Mouse (Mus musculus): Measurements from ENCODE around the gene Ttc39b. TPM values are rescaled to one million over a fixed set of nuclear protein-coding genes. Genes with fewer than 3 reads are reported as not detected.
A peak's percentile ranks its signal among the peaks of the same experiment; 100 is the strongest.

The Ttc39b gene
- polyA plus RNA-seq, 1 experiment from 2014 or later: 14.4 TPM

GRCm38 (mm10) chr4:83342268-83342970, 18.4 kb upstream of the Ttc39b start:
- DNase-seq (ENCODE audit: low read depth, low spot score): no peak
- in situ Hi-C loops (cut with MboI; ENCODE audit: low pct_unique_long_range_greater_than_20kb): no loop called here
- POLR2A ChIA-PET: no interaction called here
- CTCF ChIA-PET: interaction anchor here (0.9 to 4.2 kb wide), 2 partner anchors 39 to 80 kb away, joined by 3 to 13 read pairs; no protein-coding TSS in a partner anchor
- TF ChIP-seq CTCF (IDR thresholded peaks at IDR 0.05): no peak
- H3K27me3 ChIP-seq: no peaks in the 10 kb centered on the region
- ATAC-seq: no peak

DNA sequence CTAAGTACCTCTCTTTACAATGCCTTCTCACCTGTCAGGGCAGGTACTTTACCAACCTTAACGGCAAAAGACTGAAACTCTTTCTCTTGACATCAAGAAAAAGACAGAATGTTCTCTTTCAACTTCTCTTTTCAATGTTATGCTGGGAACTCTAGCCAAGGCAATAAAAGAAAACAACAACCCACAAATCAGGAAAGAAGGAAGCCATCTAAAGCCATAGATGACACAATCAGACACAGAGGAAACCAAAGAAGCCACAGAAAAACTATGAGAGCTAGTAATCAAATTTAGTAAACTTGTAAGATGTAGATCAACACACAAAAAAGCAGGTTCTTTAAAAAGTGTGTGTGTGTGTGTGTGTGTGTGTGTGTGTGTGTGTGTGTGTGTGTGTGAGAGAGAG, 15.3 kb upstream of the Ttc39b start:
- no peaks in the 10 kb centered on the region for H3K27me3 ChIP-seq
- ATAC-seq: no peak
- no peak for DNase-seq (ENCODE audit: low read depth, low spot score)
- in situ Hi-C loops (cut with MboI; ENCODE audit: low pct_unique_long_range_greater_than_20kb): no loop called here
- ChIA-PET CTCF (no interaction called here), POLR2A (no interaction called here)
- TF ChIP-seq CTCF (IDR thresholded peaks at IDR 0.05): no peak

DNA sequence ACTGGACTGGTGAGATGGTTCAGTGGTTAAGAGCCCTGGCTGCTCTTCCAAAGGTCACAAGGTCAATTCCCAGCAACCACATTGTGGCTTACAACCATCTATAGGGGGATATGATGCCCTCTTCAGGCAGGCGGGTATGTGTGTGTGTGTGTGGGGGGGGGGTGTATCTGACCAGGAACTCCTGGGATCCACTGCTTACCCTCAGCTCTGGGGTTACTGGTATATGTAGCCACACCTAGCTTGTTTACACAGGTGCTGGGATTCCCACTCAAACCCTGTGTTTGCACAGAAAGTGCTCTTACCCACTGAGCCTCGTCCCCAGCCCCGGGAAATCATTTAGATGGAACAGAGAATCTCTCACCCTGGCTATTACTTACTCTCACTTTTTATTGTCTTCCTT, 13.7 kb upstream of the Ttc39b start:
- no peak for TF ChIP-seq CTCF (IDR thresholded peaks at IDR 0.05)
- H3K27me3 ChIP-seq: no peaks in the 10 kb centered on the region
- ATAC-seq: no peak
- DNase-seq (ENCODE audit: low read depth, low spot score): no peak
- ChIA-PET POLR2A (no interaction called here), CTCF (no interaction called here)
- in situ Hi-C loops (cut with MboI; ENCODE audit: low pct_unique_long_range_greater_than_20kb): no loop called here

GRCm38 (mm10) chr4:83330369-83330768, 6.3 kb upstream of the Ttc39b start:
- ATAC-seq: no peak
- POLR2A ChIA-PET: no interaction called here
- no peaks in the 10 kb centered on the region for H3K27me3 ChIP-seq
- CTCF ChIA-PET: interaction anchor here (1.6 kb wide), 1 partner anchor 14 kb away, joined by 5 read pairs; no protein-coding TSS in a partner anchor
- DNase-seq (ENCODE audit: low read depth, low spot score): no peak
- no peak for TF ChIP-seq CTCF (IDR thresholded peaks at IDR 0.05)
- in situ Hi-C loops (cut with MboI; ENCODE audit: low pct_unique_long_range_greater_than_20kb): no loop called here

- CTCF ChIA-PET: no interaction called here
- no peak for ATAC-seq
- no peak for DNase-seq (ENCODE audit: low read depth, low spot score)
- in situ Hi-C loops (cut with MboI; ENCODE audit: low pct_unique_long_range_greater_than_20kb): no loop called here
- no peaks in the 10 kb centered on the region for H3K27me3 ChIP-seq
- no peak for TF ChIP-seq CTCF (IDR thresholded peaks at IDR 0.05)
- POLR2A ChIA-PET: no interaction called here
Observed at GRCm38 (mm10) chr4:83329615-83330014, 5.6 kb upstream of the Ttc39b start.

DNA sequence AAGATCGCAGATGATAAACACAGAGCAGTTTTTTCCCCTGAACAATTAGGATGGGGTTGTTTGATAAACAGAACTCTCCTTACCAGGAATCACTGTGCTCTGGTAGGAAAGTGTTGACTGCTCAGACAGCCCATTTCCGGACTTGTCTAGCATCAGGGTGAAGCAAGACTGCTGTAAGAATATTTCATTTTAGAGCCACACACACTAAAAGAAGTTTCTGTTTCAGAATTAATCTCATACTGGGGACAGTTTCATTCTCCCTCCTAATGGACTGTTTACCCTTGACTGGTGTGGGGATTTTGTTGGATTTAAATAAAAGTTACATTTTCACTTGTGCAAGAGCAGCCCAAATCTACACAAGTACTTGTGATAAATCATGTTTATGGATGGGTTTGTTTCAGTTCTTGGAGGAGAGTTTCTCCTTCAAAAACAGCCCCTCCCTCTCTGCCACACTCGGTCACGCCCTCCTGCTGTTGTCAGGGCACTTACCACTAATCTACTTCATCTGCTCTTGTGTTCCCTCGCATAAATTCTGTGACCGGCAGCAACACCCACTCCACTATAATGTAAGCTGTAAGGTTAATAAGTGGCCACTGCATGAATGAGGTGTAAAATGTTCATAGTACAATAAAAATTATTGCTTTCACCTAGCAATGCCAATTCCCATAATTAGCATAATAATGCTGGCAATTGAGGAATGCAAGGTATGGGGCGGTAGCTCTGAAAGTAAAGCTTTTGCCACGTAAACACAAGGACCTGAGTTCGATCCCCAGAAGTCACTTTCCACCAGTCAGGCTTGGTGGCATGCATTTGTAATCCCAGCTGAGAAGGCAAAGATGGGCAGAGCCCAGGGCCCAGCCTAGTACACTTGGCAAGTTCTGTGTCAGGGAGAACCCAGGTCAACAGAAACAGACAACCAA, 4.2 kb upstream of the Ttc39b start:
- DNase-seq (ENCODE audit: low read depth, low spot score) (no peak), ATAC-seq (no peak)
- in situ Hi-C loops (cut with MboI; ENCODE audit: low pct_unique_long_range_greater_than_20kb): no loop called here
- ChIA-PET POLR2A (interaction anchor here (0.5 kb wide), 1 partner anchor 301 kb away, joined by 3 read pairs; no protein-coding TSS in a partner anchor), CTCF (no interaction called here)
- no peaks in the 10 kb centered on the region for H3K27me3 ChIP-seq
- no peak for TF ChIP-seq CTCF (IDR thresholded peaks at IDR 0.05)

GRCm38 (mm10) chr4:83327526-83327925, 3.5 kb upstream of the Ttc39b start:
- in situ Hi-C loops (cut with MboI; ENCODE audit: low pct_unique_long_range_greater_than_20kb): no loop called here
- H3K27me3 ChIP-seq: no peaks in the 10 kb centered on the region
- ATAC-seq (no peak), DNase-seq (ENCODE audit: low read depth, low spot score) (no peak)
- no peak for TF ChIP-seq CTCF (IDR thresholded peaks at IDR 0.05)
- ChIA-PET CTCF (no interaction called here), POLR2A (interaction anchor here (0.5 kb wide), 1 partner anchor 300 kb away, joined by 3 read pairs; no protein-coding TSS in a partner anchor)

DNA sequence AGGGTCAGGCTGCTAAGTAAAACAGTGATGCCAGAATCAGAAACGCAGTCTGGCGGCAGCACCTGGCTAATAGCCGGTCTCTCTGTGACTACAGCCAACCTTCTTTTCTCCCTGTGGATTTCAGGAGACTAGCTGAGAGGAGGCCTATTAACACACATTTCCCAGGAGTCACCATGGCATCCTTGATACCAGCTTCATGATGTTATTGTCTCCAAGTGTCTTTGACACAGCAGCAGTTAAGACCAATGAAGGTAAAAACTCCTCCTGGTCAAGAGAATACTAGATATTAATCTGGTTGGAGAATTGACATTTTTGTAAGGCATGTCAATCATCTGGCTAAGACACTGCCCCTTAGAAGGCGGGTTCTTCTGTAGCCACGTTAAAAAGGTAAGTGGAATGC, 1.3 kb upstream of the Ttc39b start:
- no peak for TF ChIP-seq CTCF (IDR thresholded peaks at IDR 0.05)
- POLR2A ChIA-PET: no interaction called here
- CTCF ChIA-PET: no interaction called here
- DNase-seq (ENCODE audit: low read depth, low spot score) (no peak), ATAC-seq (no peak)
- in situ Hi-C loops (cut with MboI; ENCODE audit: low pct_unique_long_range_greater_than_20kb): no loop called here
- no peaks in the 10 kb centered on the region for H3K27me3 ChIP-seq

- DNase-seq (ENCODE audit: low read depth, low spot score): no peak
- ChIA-PET POLR2A (interaction anchor here (1.3 kb wide), 1 partner anchor 9 kb away, joined by 4 read pairs; no protein-coding TSS in a partner anchor), CTCF (interaction anchor here (1.4 to 1.7 kb wide), 4 partner anchors 9 to 20 kb away, joined by 3 to 9 read pairs (median 6); no protein-coding TSS in a partner anchor)
- TF ChIP-seq CTCF (IDR thresholded peaks at IDR 0.05): peak; percentile 85
- in situ Hi-C loops (cut with MboI; ENCODE audit: low pct_unique_long_range_greater_than_20kb): no loop called here
- ATAC-seq: peak; percentile 68
- no peaks in the 10 kb centered on the region for H3K27me3 ChIP-seq
Observed at GRCm38 (mm10) chr4:83323201-83323903, 703 bp downstream of the Ttc39b start.

- no peak for TF ChIP-seq CTCF (IDR thresholded peaks at IDR 0.05)
Observed at GRCm38 (mm10) chr4:83319736-83320135, 4.3 kb downstream of the Ttc39b start.

More at GRCm38 (mm10) chr4:83319736-83320135, 4.3 kb downstream of the Ttc39b start:
- POLR2A ChIA-PET: interaction anchor here (0.5 kb wide), 1 partner anchor 49 kb away, joined by 3 read pairs; no protein-coding TSS in a partner anchor
- CTCF ChIA-PET: interaction anchor here (1.7 to 3.2 kb wide), 2 partner anchors 11 to 16 kb away, joined by 4 to 7 read pairs; no protein-coding TSS in a partner anchor
- in situ Hi-C loops (cut with MboI; ENCODE audit: low pct_unique_long_range_greater_than_20kb): no loop called here
- ATAC-seq (no peak), DNase-seq (ENCODE audit: low read depth, low spot score) (no peak)
- H3K27me3 ChIP-seq: no peaks in the 10 kb centered on the region

All from Patski (cell line).